Mouse (Mus musculus): ENCODE results near the gene Best3. TPM values are rescaled to one million over a fixed set of nuclear protein-coding genes. Genes with fewer than 3 reads are reported as not detected.

The Best3 gene
- total RNA-seq, 2 experiments from 2014 or later, result 17.7 to 34.1 TPM

DNA sequence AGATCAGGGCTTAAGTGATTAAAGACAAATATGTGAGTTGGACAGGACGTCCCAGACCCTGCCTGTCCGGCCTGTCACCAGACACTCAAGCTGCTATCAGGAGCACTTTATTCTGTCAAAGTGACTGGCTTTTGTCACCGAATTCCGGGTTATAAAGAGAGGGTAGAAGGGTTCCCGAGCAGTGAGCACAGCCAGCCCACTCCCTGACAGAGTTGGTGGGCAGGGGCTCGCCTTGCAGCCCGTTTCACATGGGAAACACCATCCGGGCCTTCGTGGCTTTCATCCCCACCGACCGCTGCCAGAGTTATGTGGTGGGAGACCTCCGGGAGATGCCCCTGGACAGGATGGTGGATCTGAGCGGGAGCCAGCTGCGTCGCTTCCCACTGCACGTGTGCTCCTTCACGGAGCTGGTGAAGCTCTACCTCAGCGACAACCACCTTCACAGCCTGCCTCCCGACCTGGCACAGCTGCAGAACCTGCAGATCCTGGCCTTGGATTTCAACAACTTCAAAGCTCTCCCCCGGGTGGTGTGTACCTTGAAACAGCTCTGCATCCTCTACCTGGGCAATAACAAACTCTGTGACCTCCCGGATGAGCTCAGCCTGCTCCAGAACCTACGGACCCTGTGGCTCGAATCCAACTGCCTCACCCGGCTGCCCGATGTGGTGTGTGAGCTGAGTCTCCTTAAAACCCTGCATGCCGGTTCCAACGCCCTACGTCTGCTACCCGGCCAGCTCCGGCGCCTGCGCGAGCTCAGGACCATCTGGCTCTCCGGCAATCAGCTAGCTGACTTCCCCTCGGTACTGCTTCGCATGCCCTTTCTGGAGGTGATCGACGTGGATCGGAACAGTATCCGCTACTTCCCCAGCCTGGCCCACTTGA is 59.3 kb downstream of the Best3 start, which contains the start of gene Lrrc10:
Gene Lrrc10, plus strand, starts transcription at position 167 of the 882 bp plus-strand sequence.
- no peak for DNase-seq
- no peak for TF ChIP-seq CTCF (IDR thresholded peaks at IDR 0.05)
- Histone ChIP-seq H3K4me3 (no peak within 1 kb of the TSS), H3K27ac (no peak within 1 kb of the TSS)
- intact Hi-C loops (cut with DNase I), result no loop called here

GRCm38 (mm10) chr10:117049253-117049652 is 63.1 kb downstream of the Best3 start:
- H3K4me3 ChIP-seq, result no peak overlapping the region
- no peak for DNase-seq
- H3K27ac ChIP-seq, result no peak overlapping the region
- intact Hi-C loops (cut with DNase I), result no loop called here
- TF ChIP-seq CTCF (IDR thresholded peaks at IDR 0.05), result no peak

- DNase-seq, result no peak
- Histone ChIP-seq H3K27ac (no peak overlapping the region), H3K4me3 (no peak overlapping the region)
- no peak for TF ChIP-seq CTCF (IDR thresholded peaks at IDR 0.05)
- intact Hi-C loops (cut with DNase I), result no loop called here
These were observed 64.0 kb downstream of the Best3 start for GRCm38 (mm10) chr10:117049961-117050597.

DNA sequence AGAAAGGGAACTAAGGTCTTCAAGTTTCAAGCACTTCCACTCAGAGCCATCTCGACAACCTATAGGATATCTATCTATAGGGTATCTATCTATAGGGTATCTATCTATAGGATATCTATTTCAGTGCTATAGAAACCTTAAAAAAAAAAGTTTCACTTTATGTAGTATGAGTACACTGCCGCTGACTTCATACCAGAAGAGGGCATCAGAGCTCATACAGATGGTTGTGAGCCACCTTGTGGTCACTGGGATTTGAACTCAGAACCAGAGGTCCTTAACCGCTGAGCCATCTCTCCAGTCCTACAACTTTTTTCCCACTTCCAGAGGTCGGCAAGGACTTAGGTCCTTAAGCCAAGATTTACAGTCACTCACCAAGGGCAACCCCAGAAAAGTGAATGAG is 69.6 kb downstream of the Best3 start:
- Histone ChIP-seq H3K27ac (no peak overlapping the region), H3K4me3 (no peak overlapping the region)
- intact Hi-C loops (cut with DNase I), result no loop called here
- DNase-seq, result no peak
- peak; percentile 38 for TF ChIP-seq CTCF (IDR thresholded peaks at IDR 0.05)

DNA sequence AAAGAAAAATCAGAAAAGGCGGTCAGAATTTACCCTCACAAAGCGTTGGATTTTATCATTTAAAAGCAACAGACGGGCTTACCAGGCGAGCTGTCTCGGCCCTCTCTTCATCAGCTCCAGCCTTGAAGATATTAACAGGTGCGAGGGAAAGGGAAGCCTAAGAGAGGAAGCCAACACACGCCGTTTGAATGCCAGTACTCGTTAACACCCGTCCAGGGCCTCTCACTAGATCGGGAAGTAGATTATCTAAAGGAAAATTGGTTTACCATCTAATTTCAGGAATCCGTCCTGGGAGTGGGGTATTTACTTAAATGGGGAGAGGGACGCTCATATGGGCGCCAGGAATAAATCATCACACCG is 76.8 kb downstream of the Best3 start:
- DNase-seq, result no peak
- Histone ChIP-seq H3K27ac (peak overlapping the region; percentile 91), H3K4me3 (peak overlapping the region; percentile 84)
- TF ChIP-seq CTCF (IDR thresholded peaks at IDR 0.05), result no peak
- intact Hi-C loops (cut with DNase I), result loop anchor here (2.0 to 10.0 kb wide), 3 partner anchors 86 to 312 kb away; partner anchors contain the start of gene Frs2

DNA sequence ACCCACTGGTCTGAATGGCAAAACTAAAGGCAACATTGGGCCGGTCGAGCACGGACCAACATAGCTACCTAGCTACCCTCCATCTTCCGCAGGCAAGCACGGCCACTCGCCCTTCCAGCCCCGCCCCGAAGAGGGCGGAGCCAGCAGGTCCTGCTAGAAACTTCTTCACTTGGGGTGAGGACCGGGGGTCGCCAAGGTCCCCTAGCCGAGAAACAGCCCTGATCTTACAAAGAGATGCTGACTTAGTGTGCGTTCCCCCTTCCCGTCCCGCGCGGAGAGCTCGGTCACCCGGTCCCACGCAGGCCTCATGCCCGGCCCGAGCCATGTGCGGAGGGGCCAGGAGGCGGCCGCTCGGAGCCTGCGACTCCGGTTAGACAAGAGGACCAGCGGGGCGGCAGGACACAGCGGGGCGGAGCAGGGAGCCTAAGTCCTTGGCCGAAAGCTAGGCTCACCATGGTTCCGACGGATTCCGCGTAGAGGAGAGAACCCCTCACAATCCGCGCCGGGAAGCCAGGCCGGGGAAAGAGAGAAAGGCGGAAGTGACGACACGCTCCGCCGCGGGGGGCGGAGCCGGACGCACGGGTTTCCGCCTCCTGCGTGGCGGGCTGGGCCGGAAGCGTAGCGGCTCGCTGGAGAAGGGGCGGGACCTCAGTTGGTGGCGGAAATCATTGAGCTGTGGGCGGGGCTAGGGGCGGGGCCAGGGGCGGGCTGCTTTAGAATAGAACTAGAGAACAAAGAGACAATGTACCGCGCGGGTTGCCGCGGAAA is 77.3 kb downstream of the Best3 start, which contains the start of gene Cct2:
Gene Cct2, minus strand, starts transcription at position 561 of the 768 bp plus-strand sequence.
- peak; percentile 95 for DNase-seq
- Histone ChIP-seq H3K4me3 (peak within 1 kb of the TSS; percentile 84), H3K27ac (peak within 1 kb of the TSS; percentile 91)
- intact Hi-C loops (cut with DNase I), result loop anchor here (2.0 to 10.0 kb wide), 3 partner anchors 85 to 311 kb away; partner anchors contain the start of gene Frs2
- peak; percentile 4; the same call in 1 of the 2 replicates for TF ChIP-seq CTCF (IDR thresholded peaks at IDR 0.05)

DNA sequence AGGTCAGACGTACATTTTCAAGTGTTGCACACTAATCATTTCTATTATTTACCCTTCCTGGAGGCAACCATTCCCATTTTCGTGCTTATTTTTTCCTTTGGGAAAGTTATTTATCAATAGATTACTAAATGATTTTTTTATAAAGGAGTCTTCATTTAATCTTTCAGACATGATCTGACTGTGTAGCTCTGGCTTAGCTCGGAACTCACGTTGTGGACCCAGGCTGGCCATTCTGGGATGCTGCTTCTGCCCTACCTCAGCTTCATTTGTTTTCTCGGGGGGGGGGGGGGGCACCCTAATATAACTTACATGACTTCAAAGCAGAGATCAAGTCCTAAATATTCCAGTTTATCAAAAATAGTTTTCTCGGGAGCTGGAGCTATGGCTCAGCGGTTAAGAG is 78.0 kb downstream of the Best3 start:
- Histone ChIP-seq H3K4me3 (peak overlapping the region; percentile 84), H3K27ac (peak overlapping the region; percentile 74)
- intact Hi-C loops (cut with DNase I), result loop anchor here (5.0 to 10.0 kb wide), 2 partner anchors 148 to 311 kb away; no protein-coding TSS in a partner anchor
- DNase-seq, result no peak
- no peak for TF ChIP-seq CTCF (IDR thresholded peaks at IDR 0.05)

DNA sequence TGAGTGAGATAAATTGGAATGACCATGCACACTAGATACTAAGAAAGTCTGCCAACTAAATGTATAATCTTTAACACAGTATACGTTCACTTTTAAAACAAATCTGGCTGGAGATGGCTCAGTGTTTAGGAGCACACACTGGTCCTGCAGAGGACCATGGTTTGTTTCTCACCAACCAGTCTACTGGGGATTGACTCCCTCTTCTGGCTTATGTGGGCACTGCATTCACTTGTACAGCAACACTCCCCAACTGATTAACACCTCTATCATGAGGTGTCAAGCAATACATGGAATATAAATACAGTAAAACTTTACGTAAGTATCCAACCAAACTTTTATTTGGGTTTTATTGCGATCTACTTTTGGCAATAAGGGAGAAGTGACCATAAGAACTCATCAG is 83.0 kb downstream of the Best3 start:
- DNase-seq, result no peak
- intact Hi-C loops (cut with DNase I), result loop anchor here (10.0 kb wide), 1 partner anchor 306 kb away; no protein-coding TSS in a partner anchor
- TF ChIP-seq CTCF (IDR thresholded peaks at IDR 0.05), result peak; percentile 12; the same call in 1 of the 2 replicates
- Histone ChIP-seq H3K4me3 (no peak overlapping the region), H3K27ac (no peak overlapping the region)

- Histone ChIP-seq H3K4me3 (no peak overlapping the region), H3K27ac (no peak overlapping the region)
- intact Hi-C loops (cut with DNase I), result no loop called here
- TF ChIP-seq CTCF (IDR thresholded peaks at IDR 0.05), result no peak
- peak; percentile 39 for DNase-seq
These were observed 86.2 kb downstream of the Best3 start for GRCm38 (mm10) chr10:117072191-117072888.

DNA sequence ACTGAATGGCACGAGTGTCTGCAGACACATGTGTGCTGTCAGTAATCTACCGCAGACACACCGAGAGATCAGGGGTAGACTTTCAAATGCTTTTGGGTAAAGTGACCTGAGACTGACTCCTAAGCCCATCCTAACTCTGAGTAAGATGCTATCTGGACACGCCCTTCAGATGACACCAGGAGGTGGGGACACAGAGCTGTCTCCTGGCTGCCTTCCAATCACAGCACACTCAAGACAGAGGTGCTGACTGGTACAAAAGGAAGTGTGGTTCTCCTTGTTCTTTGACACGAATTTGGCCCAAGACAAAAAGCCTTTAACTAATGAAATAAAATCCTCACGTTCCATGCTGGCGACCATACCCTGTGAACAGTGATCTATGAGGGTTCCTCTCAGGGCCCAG is 87.1 kb downstream of the Best3 start:
- no peak for TF ChIP-seq CTCF (IDR thresholded peaks at IDR 0.05)
- DNase-seq, result no peak
- Histone ChIP-seq H3K27ac (no peak overlapping the region), H3K4me3 (no peak overlapping the region)
- intact Hi-C loops (cut with DNase I), result no loop called here

Other genes starting within 250 kb of the Best3 start
- under 1 TPM; 0.08 to 0.25 TPM for gene Myrfl, start 89.4 kb upstream of the Best3 start, total RNA-seq (2021)
- gene Rab3ip, start 35.5 kb upstream of the Best3 start, total RNA-seq (2021), result 10 to 100 TPM; 26.2 to 39.2 TPM
- not detected for gene Gm10271, start 13.7 kb upstream of the Best3 start, total RNA-seq (2021)
- under 1 TPM in 1 of 2 experiments, not detected in 1; 0.17 TPM for gene Lrrc10, start 59.0 kb downstream of the Best3 start, total RNA-seq (2021)
- 100 to 1,000 TPM; 112 to 125 TPM for gene Cct2, start 77.5 kb downstream of the Best3 start, total RNA-seq (2021)
- 10 to 100 TPM in 1 of 2 experiments, 1 to 10 TPM in 1; 8.1 to 11.5 TPM for gene Frs2, start 162.2 kb downstream of the Best3 start, total RNA-seq (2021)
- 10 to 100 TPM; 16.9 to 17.1 TPM for gene Yeats4, start 238.2 kb downstream of the Best3 start, total RNA-seq (2021)